Mouse (Mus musculus) CH12.LX (cell line): ENCODE data around the gene Mgrn1. TPM values are rescaled to one million over a fixed set of nuclear protein-coding genes. Genes with fewer than 3 reads are reported as not detected.

ENCODE experiments used
- DNase-seq: peaks from one replicate; pipeline ENCODE4 v3.0.0-alpha.2; 2013; ENCODE audit errors: extremely low read depth
- H3K27ac ChIP-seq: 2 replicates; pipeline ENCODE4 v1.5.1; 2012; ENCODE audit warnings: low read depth, mild to moderate bottlenecking, control low read depth, moderate library complexity; ENCODE audit not compliant: insufficient read depth
- H3K27me3 ChIP-seq: replicated peaks from 2 replicates; pipeline ENCODE3; 2012; ENCODE audit warnings: inconsistent platforms
- H3K36me3 ChIP-seq, 2 experiments: replicated peaks in 1 of 2; 2 replicates each; pipeline versions ENCODE3 to v1.6.1; 2012; ENCODE audit warnings: inconsistent platforms in 1 of 2, low read length in 1 of 2, mild to moderate bottlenecking in 1 of 2, mixed read lengths in 1 of 2, moderate library complexity in 1 of 2; ENCODE audit not compliant: control insufficient read depth in 1 of 2, insufficient read depth in 1 of 2
- H3K4me1 ChIP-seq, 2 experiments: 2 replicates each; pipeline ENCODE4 v1.6.1; 2012; ENCODE audit warnings: inconsistent platforms in 1 of 2, moderate library complexity in 1 of 2; ENCODE audit not compliant: insufficient read depth in 2 of 2, control insufficient read depth in 1 of 2
- H3K4me2 ChIP-seq: 2 replicates; pipeline ENCODE4 v1.6.1; 2012; ENCODE audit warnings: low read depth, mild to moderate bottlenecking, control low read depth; ENCODE audit not compliant: poor library complexity, insufficient read depth, severe bottlenecking
- H3K4me3 ChIP-seq, 3 experiments: fragments of 150-350 bp in 1 of 3; sonication (generic) in 1 of 3; replicated peaks in 1 of 3; 2 replicates each; pipeline versions ENCODE3 to v1.5.1; 2011 to 2012; ENCODE audit warnings: low read depth in 2 of 3, low read length in 2 of 3, mild to moderate bottlenecking in 2 of 3, moderate library complexity in 2 of 3, control low read depth in 1 of 3, improper control_type of control experiment in 1 of 3, inconsistent platforms in 1 of 3, mixed read lengths in 1 of 3; ENCODE audit not compliant: poor library complexity in 1 of 3
- H3K79me2 ChIP-seq: replicated peaks from 2 replicates; pipeline ENCODE4 v1.6.1; 2012; ENCODE audit warnings: mild to moderate bottlenecking, moderate library complexity; ENCODE audit not compliant: control insufficient read depth, poor library complexity, insufficient read depth, severe bottlenecking; ENCODE audit errors: extremely low read depth
- H3K9ac ChIP-seq: 2 replicates; pipeline ENCODE4 v1.6.1; 2012; ENCODE audit warnings: low read depth, mild to moderate bottlenecking, control low read depth, moderate library complexity; ENCODE audit not compliant: insufficient read depth
- H3K9me3 ChIP-seq: replicated peaks from 2 replicates; pipeline ENCODE3; 2012; ENCODE audit warnings: low read length, inconsistent platforms, mixed read lengths
- BHLHE40 ChIP-seq: IDR thresholded peaks from 2 replicates; pipeline ENCODE4 v1.6.1; 2011; ENCODE audit warnings: mild to moderate bottlenecking, low read depth, low read length, improper control_type of control experiment
- CHD1 ChIP-seq: IDR thresholded peaks from 2 replicates; pipeline ENCODE4 v1.6.1; 2012; ENCODE audit warnings: low read depth, low read length, improper control_type of control experiment, inconsistent platforms
- E2F4 ChIP-seq: IDR thresholded peaks from 2 replicates; pipeline ENCODE4 v1.6.1; 2011; ENCODE audit warnings: low read depth, low read length, improper control_type of control experiment; ENCODE audit not compliant: insufficient replicate concordance
- ELF1 ChIP-seq: IDR thresholded peaks from 2 replicates; pipeline ENCODE4 v1.6.1; 2014; ENCODE audit warnings: low read depth, mild to moderate bottlenecking, inconsistent platforms, low read length, improper control_type of control experiment
- ETS1 ChIP-seq: conservative IDR thresholded peaks from 2 replicates; pipeline ENCODE4 v1.6.1; 2012; ENCODE audit warnings: low read depth, mild to moderate bottlenecking, inconsistent platforms, low read length, improper control_type of control experiment, moderate library complexity
- GABPA ChIP-seq: IDR thresholded peaks from 2 replicates; pipeline ENCODE4 v1.6.1; 2012; ENCODE audit warnings: low read depth, low read length, improper control_type of control experiment, inconsistent platforms; ENCODE audit not compliant: insufficient replicate concordance
- HCFC1 ChIP-seq: IDR thresholded peaks from 2 replicates; pipeline ENCODE4 v1.6.1; 2012; ENCODE audit warnings: low read depth, mild to moderate bottlenecking, inconsistent platforms, low read length, improper control_type of control experiment
- IRF4 ChIP-seq: IDR thresholded peaks from 2 replicates; pipeline ENCODE4 v1.6.1; 2014; ENCODE audit warnings: low read depth, mild to moderate bottlenecking, inconsistent platforms, low read length, improper control_type of control experiment
- JUN ChIP-seq: IDR thresholded peaks from 2 replicates; pipeline ENCODE4 v1.6.1; 2011; ENCODE audit warnings: low read depth, mild to moderate bottlenecking, low read length, improper control_type of control experiment, moderate library complexity; ENCODE audit not compliant: insufficient read depth
- MAFK ChIP-seq: IDR thresholded peaks from 2 replicates; pipeline ENCODE4 v1.6.1; 2011; ENCODE audit warnings: low read length, improper control_type of control experiment; ENCODE audit not compliant: insufficient replicate concordance
- MAX ChIP-seq: IDR thresholded peaks from 2 replicates; pipeline ENCODE4 v1.6.1; 2011; ENCODE audit warnings: low read length, improper control_type of control experiment
- MXI1 ChIP-seq: IDR thresholded peaks from 2 replicates; pipeline ENCODE4 v1.6.1; 2011; ENCODE audit warnings: mild to moderate bottlenecking, low read depth, low read length, improper control_type of control experiment
- MYC ChIP-seq: IDR thresholded peaks from 2 replicates; pipeline ENCODE4 v1.6.1; 2011; ENCODE audit warnings: low read depth, mild to moderate bottlenecking, improper control_type of control experiment, low read length
- NRF1 ChIP-seq: IDR thresholded peaks from 2 replicates; pipeline ENCODE4 v1.6.1; 2014; ENCODE audit warnings: low read depth, mild to moderate bottlenecking, inconsistent platforms, low read length, improper control_type of control experiment, moderate library complexity
- POLR2A ChIP-seq: IDR thresholded peaks from 2 replicates; pipeline ENCODE4 v1.6.1; 2011; ENCODE audit warnings: low read depth, mild to moderate bottlenecking, improper control_type of control experiment, low read length
- POLR2AphosphoS2 ChIP-seq: IDR thresholded peaks from 2 replicates; pipeline ENCODE4 v1.6.1; 2011; ENCODE audit warnings: low read depth, low read length, improper control_type of control experiment
- RAD21 ChIP-seq: IDR thresholded peaks from 2 replicates; pipeline ENCODE4 v1.6.1; 2011; ENCODE audit warnings: low read depth, mild to moderate bottlenecking, low read length, improper control_type of control experiment, moderate library complexity
- UBTF ChIP-seq: IDR thresholded peaks from 2 replicates; pipeline ENCODE4 v1.6.1; 2012; ENCODE audit warnings: low read depth, mild to moderate bottlenecking, inconsistent platforms, low read length, improper control_type of control experiment, moderate library complexity
- USF2 ChIP-seq: conservative IDR thresholded peaks from 2 replicates; pipeline ENCODE4 v1.6.1; 2011; ENCODE audit warnings: low read depth, low read length, improper control_type of control experiment
- ZNF384 ChIP-seq: IDR thresholded peaks from 2 replicates; pipeline ENCODE4 v1.6.1; 2012; ENCODE audit warnings: low read depth, low read length, improper control_type of control experiment, inconsistent platforms
- dilution Hi-C: fragments of 300-500 bp; cut with MboI; formaldehyde crosslinking; loops from 2 replicates; pipeline ENCODE4 v1.14.3; 2020; ENCODE audit warnings: low sequenced_read_pairs; ENCODE audit not compliant: extremely low pct_unique_long_range_greater_than_20kb, extremely low pct_ligation_motif_present
- in situ Hi-C: fragments of 300-500 bp; cut with MboI; formaldehyde crosslinking; loops from 3 replicates; pipeline ENCODE4 v1.14.3; 2019; ENCODE audit warnings: low sequenced_read_pairs, low pct_ligation_motif_present, low pct_unique_long_range_greater_than_20kb, mixed read lengths
- polyA plus RNA-seq: library from polyadenylated mRNA; unstranded; fragments of >175 nt; gene quantifications from 2 replicates; pipeline ENCODE4 v1.2.1, GENCODE M21; 2012; ENCODE audit warnings: low read depth; ENCODE audit not compliant: insufficient read length
- total RNA-seq, 2 experiments: library from RNA; depleted of rRNA; stranded (reverse); fragments of 300-350 nt in 1 of 2; fragments of >200 nt in 1 of 2; gene quantifications; 2 replicates each; pipeline ENCODE4 v1.2.3; 2012 to 2014

Mgrn1 gene
- total and polyA plus RNA-seq, 3 experiments = 11.7 to 16.9 (median 12.9) TPM

DNA sequence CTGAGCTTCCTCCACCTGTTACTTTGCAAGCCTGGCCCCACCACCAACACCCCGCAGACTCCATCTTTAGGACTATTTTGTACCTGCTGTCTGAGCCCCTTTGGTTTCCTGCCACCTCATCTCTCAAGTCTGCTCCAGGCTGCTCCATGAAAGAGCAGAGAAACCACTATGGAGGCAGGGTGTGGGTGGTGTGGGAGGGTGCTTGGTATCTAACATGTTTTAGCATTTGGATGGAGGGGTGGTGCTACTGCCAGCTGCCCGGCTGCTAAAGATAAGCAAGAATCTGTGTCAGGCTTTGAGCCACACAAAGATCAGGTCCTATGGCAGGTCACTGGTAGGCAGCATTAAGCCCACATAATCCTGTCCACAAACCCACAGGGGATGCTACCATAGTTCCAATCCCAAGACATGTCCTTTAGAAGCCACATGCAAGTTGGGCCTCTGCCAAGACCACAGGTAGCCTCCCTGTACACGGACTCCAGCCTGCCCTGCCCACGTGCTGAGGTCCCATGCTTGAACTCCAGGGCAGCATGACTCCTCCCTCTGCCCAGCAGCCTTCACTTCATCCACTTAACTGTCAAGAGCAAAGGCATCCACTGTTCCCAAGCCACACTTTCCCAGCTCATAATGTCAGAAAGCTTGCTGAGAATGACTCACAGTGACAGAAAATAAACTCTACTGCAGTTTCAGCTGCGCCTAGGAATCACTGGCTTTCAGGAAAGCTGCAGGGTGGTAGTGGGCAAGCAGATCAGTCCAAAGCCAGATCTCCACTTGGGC lies 92.4 kb downstream of the Mgrn1 start:
- Histone ChIP-seq H3K9ac (no peak overlapping the region), H3K27me3 (no peaks in the 10 kb centered on the region), H3K9me3 (no peaks in the 10 kb centered on the region), H3K4me1 (peaks cover 0 to 6% of the 10 kb centered on the region in 2 experiments; a peak in 1 of 4 replicates), H3K27ac (no peak overlapping the region), H3K36me3 (no peaks in the 10 kb centered on the region), H3K4me2 (no peak overlapping the region), H3K79me2 (no peaks in the 10 kb centered on the region), H3K4me3 (no peak overlapping the region)
- TF ChIP-seq RAD21 = no peak
- no peak for TF ChIP-seq E2F4
- TF ChIP-seq HCFC1 = no peak
- no peak for TF ChIP-seq MXI1
- no peak for TF ChIP-seq CHD1
- TF ChIP-seq IRF4 = no peak
- TF ChIP-seq GABPA = no peak
- no peak for TF ChIP-seq BHLHE40
- TF ChIP-seq ELF1 = no peak
- TF ChIP-seq UBTF = no peak
- no peak for TF ChIP-seq POLR2AphosphoS2
- TF ChIP-seq USF2 = no peak
- no peak for TF ChIP-seq POLR2A
- no peak for TF ChIP-seq MAX
- TF ChIP-seq ZNF384 = no peak
- TF ChIP-seq MAFK = no peak
- TF ChIP-seq ETS1 = no peak
- no peak for TF ChIP-seq MYC
- TF ChIP-seq JUN = no peak
- TF ChIP-seq NRF1 = no peak
- in situ Hi-C loops = no loop called here
- dilution Hi-C loops = no loop called here
- no peak for DNase-seq
